Mouse (Mus musculus) MEL (cell line): Measurements from ENCODE around the gene Lemd1.

Experiments used
- CTCF ChIP-seq, 3 experiments: IDR thresholded peaks in 2 of 3; conservative IDR thresholded peaks in 1 of 3; 2 replicates each; pipeline ENCODE4 v1.5.1; 2011 to 2012; ENCODE audit warnings: low read length in 3 of 3, low read depth in 2 of 3, mild to moderate bottlenecking in 2 of 3, improper control_type of control experiment in 1 of 3, inconsistent platforms in 1 of 3, mixed read lengths in 1 of 3, moderate library complexity in 1 of 3; ENCODE audit not compliant: control insufficient read depth in 1 of 3, insufficient read depth in 1 of 3, poor library complexity in 1 of 3, severe bottlenecking in 1 of 3
- E2F4 ChIP-seq: IDR thresholded peaks from 2 replicates; pipeline ENCODE4 v1.6.1; 2011; ENCODE audit warnings: low read depth, low read length, improper control_type of control experiment, borderline replicate concordance
- USF1 ChIP-seq: IDR thresholded peaks from 2 replicates; pipeline ENCODE4 v1.6.1; 2014; ENCODE audit warnings: low read depth, mild to moderate bottlenecking, inconsistent platforms, low read length, improper control_type of control experiment, moderate library complexity

DNA sequence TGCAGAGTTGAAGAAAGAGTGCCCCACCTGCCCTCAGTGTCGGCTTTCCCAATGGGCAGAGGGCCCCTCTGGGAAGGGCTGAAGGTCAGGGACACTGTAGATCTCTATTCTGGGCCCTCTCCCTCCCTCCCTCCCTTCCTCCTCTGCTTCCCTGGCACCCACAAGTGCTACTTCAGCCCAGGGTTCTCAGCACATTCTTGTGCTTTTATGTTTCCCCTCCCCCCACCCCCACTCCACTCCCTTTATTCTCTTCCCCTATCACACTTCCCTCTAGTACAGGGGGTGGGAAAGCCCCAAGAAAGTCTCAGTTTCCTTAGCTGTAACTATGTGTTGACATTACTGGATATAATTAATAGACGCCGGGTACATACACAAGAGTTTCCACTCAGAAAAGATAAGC, 3.4 kb downstream of the Lemd1 start:
- TF ChIP-seq CTCF (IDR thresholded peaks at IDR 0.05 in 2 of 3, conservative IDR thresholded peaks at IDR 0.05 in 1 of 3; ENCODE audit: control insufficient read depth in 1 of 3, insufficient read depth in 1 of 3, low read depth in 2 of 3, low read length in 3 of 3, poor library complexity in 1 of 3, severe bottlenecking in 1 of 3) = no peak
- no peak for TF ChIP-seq E2F4
- TF ChIP-seq USF1 = no peak
